Mouse (Mus musculus) stomach, postnatal 0 days (tissue): ENCODE measurements around the gene Nfasc. TPM values are rescaled to one million over a fixed set of nuclear protein-coding genes. Genes with fewer than 3 reads are reported as not detected.

Experiments used
- ATAC-seq: fragments of 200-750 bp; cut with Nextera tagmentation; 2 replicates; pipeline ENCODE4 v1.8.0; 2017; ENCODE audit not compliant: low FRiP score, low TSS enrichment
- DNase-seq: peaks from one replicate; pipeline ENCODE4 v3.0.0-alpha.2; 2016; ENCODE audit warnings: low spot score
- H3K27ac ChIP-seq: fragments of 300-500 bp; sonication (generic); replicated peaks from 2 replicates; pipeline ENCODE4 v1.5.1; 2014; ENCODE audit warnings: mild to moderate bottlenecking, control low read depth
- H3K27me3 ChIP-seq: fragments of 300-500 bp; sonication (generic); 2 replicates; pipeline ENCODE4 v1.6.1; 2014; ENCODE audit warnings: low read length; ENCODE audit not compliant: control insufficient read depth, insufficient read depth
- H3K36me3 ChIP-seq: fragments of 300-500 bp; sonication (generic); 2 replicates; pipeline ENCODE4 v1.6.1; 2014; ENCODE audit warnings: low read length, mixed read lengths; ENCODE audit not compliant: control insufficient read depth, insufficient read depth
- H3K4me1 ChIP-seq: fragments of 300-500 bp; sonication (generic); replicated peaks from 2 replicates; pipeline ENCODE4 v1.6.1; 2014; ENCODE audit warnings: antibody characterized with exemption; ENCODE audit not compliant: control insufficient read depth, insufficient read depth
- H3K4me2 ChIP-seq: fragments of 300-500 bp; sonication (generic); replicated peaks from 2 replicates; pipeline ENCODE4 v1.6.1; 2014; ENCODE audit warnings: low read depth, mild to moderate bottlenecking, control low read depth, moderate library complexity
- H3K4me3 ChIP-seq: fragments of 300-500 bp; sonication (generic); 2 replicates; pipeline ENCODE4 v1.5.1; 2014; ENCODE audit warnings: low read depth, low read length, control low read depth
- H3K9ac ChIP-seq: fragments of 300-500 bp; sonication (generic); 2 replicates; pipeline ENCODE4 v1.6.1; 2014; ENCODE audit warnings: mild to moderate bottlenecking, low read length, control low read depth, mixed read lengths
- H3K9me3 ChIP-seq: fragments of 300-500 bp; sonication (generic); 2 replicates; pipeline ENCODE4 v1.6.1; 2016; ENCODE audit warnings: low read length; ENCODE audit not compliant: control insufficient read depth
- CTCF ChIP-seq: IDR thresholded peaks from 2 replicates; pipeline ENCODE4 v1.5.1; 2016; ENCODE audit warnings: antibody characterized with exemption, low read depth, mild to moderate bottlenecking, moderate library complexity
- EP300 ChIP-seq: optimal IDR thresholded peaks from 2 replicates; pipeline ENCODE3; 2016; ENCODE audit warnings: antibody characterized with exemption
- WGBS: fragments of 180-500 bp; shearing (Covaris S2); extraction: QIAGEN DNeasy Blood & Tissue Kit; methylation state at CpG from one replicate; pipeline ENCODE4 v1.1.7; 2014; 5-methylcytosine and 5-hydroxymethylcytosine counted together
- polyA plus RNA-seq: library from polyadenylated mRNA; unstranded; fragments of >200 nt; fragmentation: Nextera tagmentation; extraction: Ambion mirVana; gene quantifications from 2 replicates; pipeline ENCODE4 v1.2.1, GENCODE M21; 2015

The Nfasc gene
- polyA plus RNA-seq, 1 experiment from 2014 or later = 0.74 TPM

DNA sequence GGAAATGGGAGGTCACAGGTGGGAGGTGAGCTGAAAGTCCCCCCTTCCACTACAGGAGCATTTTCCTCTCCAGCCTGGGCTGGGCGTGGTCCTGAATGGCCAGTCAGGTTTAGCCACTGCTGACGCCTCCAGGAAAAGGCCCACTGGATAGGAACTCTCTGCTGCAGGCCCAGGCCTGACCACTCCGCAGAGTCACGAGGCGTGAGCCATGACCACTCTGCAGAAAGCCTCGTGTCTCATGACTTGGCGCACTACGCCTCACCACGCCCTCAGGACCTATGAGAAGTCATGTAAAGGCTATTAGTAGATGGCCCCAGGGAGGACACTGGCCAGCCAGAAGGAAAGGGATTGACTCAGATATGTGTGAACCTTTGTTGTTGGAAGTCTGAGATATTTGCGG lies 23.6 kb upstream of the Nfasc start:
- Histone ChIP-seq H3K4me1 (no peaks in the 10 kb centered on the region), H3K36me3 (no peaks in the 10 kb centered on the region), H3K4me2 (no peak overlapping the region), H3K4me3 (no peak overlapping the region), H3K27ac (no peak overlapping the region), H3K9ac (no peak overlapping the region), H3K9me3 (no peaks in the 10 kb centered on the region), H3K27me3 (no peaks in the 10 kb centered on the region)
- 64% methylated on average over 10 of the region's 10 CpGs for WGBS
- DNase-seq = peak; percentile 34
- ATAC-seq = peak; percentile 81
- TF ChIP-seq EP300 (no peak), CTCF (no peak)

DNA sequence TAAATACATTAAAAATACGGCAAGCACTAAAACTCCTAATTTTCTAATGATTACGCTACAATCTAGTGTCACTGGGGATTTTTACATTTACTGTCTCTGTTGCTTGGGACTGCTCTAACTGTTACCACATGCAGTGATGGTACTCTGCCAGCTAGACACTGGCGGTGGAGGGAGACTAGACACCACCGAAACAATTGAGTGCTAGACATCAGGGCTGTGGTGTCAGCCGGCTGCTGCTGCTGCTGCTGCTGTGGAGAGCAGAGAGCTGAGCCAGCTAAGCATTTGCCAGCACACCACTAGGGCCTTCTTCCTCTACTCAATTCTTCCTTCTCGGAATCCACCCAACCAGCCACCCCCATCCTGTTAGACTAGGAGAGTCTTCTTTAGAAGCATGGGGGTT lies 17.8 kb upstream of the Nfasc start:
- Histone ChIP-seq H3K4me3 (no peak overlapping the region), H3K36me3 (no peaks in the 10 kb centered on the region), H3K27me3 (no peaks in the 10 kb centered on the region), H3K4me1 (no peaks in the 10 kb centered on the region), H3K9ac (no peak overlapping the region), H3K4me2 (no peak overlapping the region), H3K9me3 (no peaks in the 10 kb centered on the region), H3K27ac (no peak overlapping the region)
- no peak for DNase-seq
- WGBS = 69% methylated on average over 6 of the region's 6 CpGs
- TF ChIP-seq CTCF (no peak), EP300 (no peak)
- no peak for ATAC-seq

DNA sequence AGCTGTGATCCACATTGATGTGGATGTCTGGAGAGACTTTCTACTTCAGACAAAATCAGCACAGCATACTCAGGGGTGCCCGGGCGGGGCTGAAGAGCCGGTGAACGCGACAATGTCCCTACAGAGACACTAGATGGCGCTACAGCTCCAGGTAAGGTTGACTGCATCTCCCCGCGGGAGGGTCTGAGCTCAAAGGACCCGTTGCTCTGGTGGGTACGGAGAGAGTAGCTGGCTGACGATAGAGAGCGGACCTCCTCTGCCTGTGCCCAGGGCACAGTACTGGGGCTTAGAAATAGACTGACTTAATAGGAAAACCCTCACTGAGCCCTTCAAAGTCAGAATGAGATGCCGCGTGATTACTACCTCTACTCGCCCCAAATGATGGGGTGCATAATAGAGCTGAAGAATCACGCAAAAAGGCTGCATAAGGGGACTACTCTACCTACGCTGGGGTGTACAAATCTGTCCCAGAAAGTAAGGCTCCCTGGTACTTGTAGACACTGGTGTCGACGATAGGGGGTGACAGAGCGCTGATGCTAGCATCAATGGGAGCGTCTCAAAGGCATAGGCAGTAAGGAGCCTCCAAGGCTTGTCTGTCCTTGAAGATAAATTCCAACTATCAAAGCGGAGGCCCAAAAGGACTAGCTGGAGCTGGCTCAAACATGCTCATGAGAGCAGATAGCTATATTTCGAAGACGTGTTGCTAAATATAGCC lies 17.2 kb upstream of the Nfasc start:
- no peak overlapping the region for H3K9ac ChIP-seq
- no peak overlapping the region for H3K4me3 ChIP-seq
- ATAC-seq (peak; percentile 40; the same call in 1 of the 2 replicates), DNase-seq (peak; percentile 61)
- TF ChIP-seq EP300 (no peak), CTCF (peak; percentile 81)
- peak overlapping the region; percentile 43 for H3K4me2 ChIP-seq
- no peaks in the 10 kb centered on the region for H3K36me3 ChIP-seq
- no peaks in the 10 kb centered on the region for H3K9me3 ChIP-seq
- no peaks in the 10 kb centered on the region for H3K4me1 ChIP-seq
- no peak overlapping the region for H3K27ac ChIP-seq
- WGBS = 8% methylated on average over 24 of the region's 24 CpGs
- no peaks in the 10 kb centered on the region for H3K27me3 ChIP-seq

DNA sequence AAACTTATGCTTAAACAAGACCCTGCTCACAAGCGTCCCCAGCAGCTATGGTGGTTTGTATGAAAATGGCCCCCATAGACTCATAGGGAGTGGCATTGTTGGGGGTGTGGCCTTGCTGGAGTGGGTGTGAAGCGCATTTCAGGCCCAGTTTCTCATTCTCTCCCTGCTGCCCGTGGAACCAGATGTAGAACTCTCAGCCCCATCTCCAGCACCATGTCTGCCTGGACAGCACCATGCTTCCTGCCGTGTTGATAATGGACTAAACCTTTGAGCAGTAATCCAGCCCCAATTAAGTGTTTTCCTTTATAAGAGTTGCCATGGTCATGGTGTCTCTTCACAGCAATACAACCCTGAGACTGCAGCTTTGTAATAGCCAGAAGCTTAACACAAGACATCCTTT lies 13.6 kb upstream of the Nfasc start:
- Histone ChIP-seq H3K27me3 (no peaks in the 10 kb centered on the region), H3K4me2 (no peak overlapping the region), H3K4me1 (no peaks in the 10 kb centered on the region), H3K27ac (no peak overlapping the region), H3K4me3 (no peak overlapping the region), H3K9ac (no peak overlapping the region), H3K9me3 (no peaks in the 10 kb centered on the region), H3K36me3 (no peaks in the 10 kb centered on the region)
- WGBS = 41% methylated on average over 4 of the region's 4 CpGs
- no peak for TF ChIP-seq CTCF
- TF ChIP-seq EP300 = no peak
- DNase-seq = no peak
- no peak for ATAC-seq

GRCm38 (mm10) chr1:132749217-132749884 lies 7.8 kb upstream of the Nfasc start:
- 77% methylated on average over 9 of the region's 9 CpGs for WGBS
- TF ChIP-seq EP300 (no peak), CTCF (no peak)
- Histone ChIP-seq H3K4me2 (no peak overlapping the region), H3K4me1 (no peaks in the 10 kb centered on the region), H3K9ac (no peak overlapping the region), H3K4me3 (no peak overlapping the region), H3K9me3 (no peaks in the 10 kb centered on the region), H3K27me3 (no peaks in the 10 kb centered on the region), H3K36me3 (no peaks in the 10 kb centered on the region), H3K27ac (no peak overlapping the region)
- ATAC-seq (no peak), DNase-seq (no peak)

GRCm38 (mm10) chr1:132746302-132746701 lies 4.7 kb upstream of the Nfasc start:
- Histone ChIP-seq H3K9ac (no peak overlapping the region), H3K9me3 (no peaks in the 10 kb centered on the region), H3K27me3 (0 out of 2 replicates have a peak, but pooled peaks cover 2% of the 10 kb centered on the region), H3K4me1 (no peaks in the 10 kb centered on the region; the same call in 1 of the 2 replicates), H3K36me3 (no peaks in the 10 kb centered on the region), H3K27ac (no peak overlapping the region), H3K4me3 (no peak overlapping the region), H3K4me2 (no peak overlapping the region)
- WGBS = 88% methylated on average over 9 of the region's 9 CpGs
- no peak for DNase-seq
- ATAC-seq = no peak
- no peak for TF ChIP-seq CTCF
- no peak for TF ChIP-seq EP300
